Mouse (Mus musculus) CH12.LX (cell line): ENCODE measurements around the gene Pik3r6. TPM values are rescaled to one million over a fixed set of nuclear protein-coding genes. Genes with fewer than 3 reads are reported as not detected.

Source experiments
- DNase-seq: peaks from one replicate; pipeline ENCODE4 v3.0.0-alpha.2; 2013; ENCODE audit errors: extremely low read depth
- H3K27ac ChIP-seq: 2 replicates; pipeline ENCODE4 v1.5.1; 2012; ENCODE audit warnings: low read depth, mild to moderate bottlenecking, control low read depth, moderate library complexity; ENCODE audit not compliant: insufficient read depth
- H3K27me3 ChIP-seq: replicated peaks from 2 replicates; pipeline ENCODE3; 2012; ENCODE audit warnings: inconsistent platforms
- H3K36me3 ChIP-seq, 2 experiments: replicated peaks in 1 of 2; 2 replicates each; pipeline versions ENCODE3 to v1.6.1; 2012; ENCODE audit warnings: inconsistent platforms in 1 of 2, low read length in 1 of 2, mild to moderate bottlenecking in 1 of 2, mixed read lengths in 1 of 2, moderate library complexity in 1 of 2; ENCODE audit not compliant: control insufficient read depth in 1 of 2, insufficient read depth in 1 of 2
- H3K4me1 ChIP-seq, 2 experiments: 2 replicates each; pipeline ENCODE4 v1.6.1; 2012; ENCODE audit warnings: inconsistent platforms in 1 of 2, moderate library complexity in 1 of 2; ENCODE audit not compliant: insufficient read depth in 2 of 2, control insufficient read depth in 1 of 2
- H3K4me2 ChIP-seq: 2 replicates; pipeline ENCODE4 v1.6.1; 2012; ENCODE audit warnings: low read depth, mild to moderate bottlenecking, control low read depth; ENCODE audit not compliant: poor library complexity, insufficient read depth, severe bottlenecking
- H3K4me3 ChIP-seq, 3 experiments: fragments of 150-350 bp in 1 of 3; sonication (generic) in 1 of 3; replicated peaks in 1 of 3; 2 replicates each; pipeline versions ENCODE3 to v1.5.1; 2011 to 2012; ENCODE audit warnings: low read depth in 2 of 3, low read length in 2 of 3, mild to moderate bottlenecking in 2 of 3, moderate library complexity in 2 of 3, control low read depth in 1 of 3, improper control_type of control experiment in 1 of 3, inconsistent platforms in 1 of 3, mixed read lengths in 1 of 3; ENCODE audit not compliant: poor library complexity in 1 of 3
- H3K79me2 ChIP-seq: replicated peaks from 2 replicates; pipeline ENCODE4 v1.6.1; 2012; ENCODE audit warnings: mild to moderate bottlenecking, moderate library complexity; ENCODE audit not compliant: control insufficient read depth, poor library complexity, insufficient read depth, severe bottlenecking; ENCODE audit errors: extremely low read depth
- H3K9ac ChIP-seq: 2 replicates; pipeline ENCODE4 v1.6.1; 2012; ENCODE audit warnings: low read depth, mild to moderate bottlenecking, control low read depth, moderate library complexity; ENCODE audit not compliant: insufficient read depth
- H3K9me3 ChIP-seq: replicated peaks from 2 replicates; pipeline ENCODE3; 2012; ENCODE audit warnings: low read length, inconsistent platforms, mixed read lengths
- BHLHE40 ChIP-seq: IDR thresholded peaks from 2 replicates; pipeline ENCODE4 v1.6.1; 2011; ENCODE audit warnings: mild to moderate bottlenecking, low read depth, low read length, improper control_type of control experiment
- CHD2 ChIP-seq: IDR thresholded peaks from 2 replicates; pipeline ENCODE4 v1.6.1; 2011; ENCODE audit warnings: low read length, improper control_type of control experiment
- CTCF ChIP-seq, 2 experiments: IDR thresholded peaks in 1 of 2; conservative IDR thresholded peaks in 1 of 2; 2 replicates each; pipeline ENCODE4 v1.5.1; 2011 to 2012; ENCODE audit warnings: low read depth in 2 of 2, low read length in 2 of 2, improper control_type of control experiment in 1 of 2, inconsistent platforms in 1 of 2, mild to moderate bottlenecking in 1 of 2, moderate library complexity in 1 of 2
- E2F4 ChIP-seq: IDR thresholded peaks from 2 replicates; pipeline ENCODE4 v1.6.1; 2011; ENCODE audit warnings: low read depth, low read length, improper control_type of control experiment; ENCODE audit not compliant: insufficient replicate concordance
- ETS1 ChIP-seq: conservative IDR thresholded peaks from 2 replicates; pipeline ENCODE4 v1.6.1; 2012; ENCODE audit warnings: low read depth, mild to moderate bottlenecking, inconsistent platforms, low read length, improper control_type of control experiment, moderate library complexity
- JUN ChIP-seq: IDR thresholded peaks from 2 replicates; pipeline ENCODE4 v1.6.1; 2011; ENCODE audit warnings: low read depth, mild to moderate bottlenecking, low read length, improper control_type of control experiment, moderate library complexity; ENCODE audit not compliant: insufficient read depth
- MXI1 ChIP-seq: IDR thresholded peaks from 2 replicates; pipeline ENCODE4 v1.6.1; 2011; ENCODE audit warnings: mild to moderate bottlenecking, low read depth, low read length, improper control_type of control experiment
- NELFE ChIP-seq: IDR thresholded peaks from 2 replicates; pipeline ENCODE4 v1.6.1; 2011; ENCODE audit warnings: low read depth, low read length, improper control_type of control experiment
- RAD21 ChIP-seq: IDR thresholded peaks from 2 replicates; pipeline ENCODE4 v1.6.1; 2011; ENCODE audit warnings: low read depth, mild to moderate bottlenecking, low read length, improper control_type of control experiment, moderate library complexity
- SMC3 ChIP-seq: IDR thresholded peaks from 2 replicates; pipeline ENCODE4 v1.6.1; 2011; ENCODE audit warnings: low read depth, low read length, improper control_type of control experiment
- ZC3H11A ChIP-seq: IDR thresholded peaks from 2 replicates; pipeline ENCODE4 v1.6.1; 2012; ENCODE audit warnings: low read depth, mild to moderate bottlenecking, inconsistent platforms, low read length, improper control_type of control experiment
- ZMIZ1 ChIP-seq: IDR thresholded peaks from 2 replicates; pipeline ENCODE4 v1.6.1; 2012; ENCODE audit warnings: low read depth, mild to moderate bottlenecking, inconsistent platforms, low read length, improper control_type of control experiment
- dilution Hi-C: fragments of 300-500 bp; cut with MboI; formaldehyde crosslinking; loops from 2 replicates; pipeline ENCODE4 v1.14.3; 2020; ENCODE audit warnings: low sequenced_read_pairs; ENCODE audit not compliant: extremely low pct_unique_long_range_greater_than_20kb, extremely low pct_ligation_motif_present
- in situ Hi-C: fragments of 300-500 bp; cut with MboI; formaldehyde crosslinking; loops from 3 replicates; pipeline ENCODE4 v1.14.3; 2019; ENCODE audit warnings: low sequenced_read_pairs, low pct_ligation_motif_present, low pct_unique_long_range_greater_than_20kb, mixed read lengths
- polyA plus RNA-seq: library from polyadenylated mRNA; unstranded; fragments of >175 nt; gene quantifications from 2 replicates; pipeline ENCODE4 v1.2.1, GENCODE M21; 2012; ENCODE audit warnings: low read depth; ENCODE audit not compliant: insufficient read length
- total RNA-seq, 2 experiments: library from RNA; depleted of rRNA; stranded (reverse); fragments of 300-350 nt in 1 of 2; fragments of >200 nt in 1 of 2; gene quantifications; 2 replicates each; pipeline ENCODE4 v1.2.3; 2012 to 2014

Gene Pik3r6
- total and polyA plus RNA-seq, 3 experiments, result 82.9 to 90.2 (median 88.4) TPM

GRCm38 (mm10) chr11:68526441-68526840, 23.6 kb downstream of the Pik3r6 start:
- Histone ChIP-seq H3K4me2 (no peak overlapping the region), H3K36me3 (peaks cover 88 to 98% of the 10 kb centered on the region in 2 experiments), H3K27ac (no peak overlapping the region), H3K4me3 (no peak overlapping the region), H3K9me3 (peaks cover 2% of the 10 kb centered on the region)
- in situ Hi-C loops, result no loop called here
- TF ChIP-seq NELFE, result no peak
- TF ChIP-seq CHD2, result no peak
- no peak for TF ChIP-seq ETS1
- TF ChIP-seq ZC3H11A, result no peak
- no peak for TF ChIP-seq JUN
- no peak for TF ChIP-seq MXI1
- TF ChIP-seq RAD21, result no peak
- no peak for TF ChIP-seq BHLHE40
- TF ChIP-seq E2F4, result no peak
- TF ChIP-seq, all 38 proteins: peak for 0
- DNase-seq, result no peak
- H3K4me1 ChIP-seq, result peaks cover 4 to 24% of the 10 kb centered on the region in 2 experiments; a peak in 3 of 4 replicates
- dilution Hi-C loops, result no loop called here
- no peak overlapping the region for H3K9ac ChIP-seq
- H3K79me2 ChIP-seq, result peaks cover 26% of the 10 kb centered on the region
- no peaks in the 10 kb centered on the region for H3K27me3 ChIP-seq

- dilution Hi-C loops (no loop called here), in situ Hi-C loops (no loop called here)
- peak; percentile 64 for DNase-seq
- Histone ChIP-seq H3K4me1 (peaks cover 0 to 16% of the 10 kb centered on the region in 2 experiments; a peak in 2 of 4 replicates), H3K27me3 (no peaks in the 10 kb centered on the region), H3K9ac (no peak overlapping the region), H3K27ac (no peak overlapping the region), H3K79me2 (no peaks in the 10 kb centered on the region), H3K9me3 (no peaks in the 10 kb centered on the region), H3K4me2 (no peak overlapping the region), H3K36me3 (peaks cover 93 to 100% of the 10 kb centered on the region in 2 experiments), H3K4me3 (no peak overlapping the region)
- TF ChIP-seq ZMIZ1 (no peak), RAD21 (peak; percentile 52), SMC3 (peak; percentile 75), CTCF (conservative IDR thresholded peaks at IDR 0.05 in 1 of 2, IDR thresholded peaks at IDR 0.05 in 1 of 2; ENCODE audit: low read depth in 2 of 2, low read length in 2 of 2) (peak in 1 of 2 experiments; percentile 92; a peak in 2 of 4 replicates)
These were observed 28.4 kb downstream of the Pik3r6 start for GRCm38 (mm10) chr11:68531066-68531806.
